Mouse (Mus musculus) kidney, postnatal 36 days (tissue): ENCODE results near the gene Thrsp.

Source experiments
- DNase-seq, 2 experiments: peaks; one replicate each; pipeline ENCODE4 v3.0.0; 2021 to 2022; ENCODE audit warnings: mixed read lengths in 2 of 2

Thrsp gene

GRCm38 (mm10) chr7:97375101-97375500, 42.4 kb downstream of the Thrsp start:
- no peak for DNase-seq

GRCm38 (mm10) chr7:97365887-97366286, 51.6 kb downstream of the Thrsp start:
- no peak for DNase-seq
